Mouse (Mus musculus) kidney, postnatal 14 days (tissue): ENCODE measurements around the gene Abcb9.
"Not testable (repeated sequence)": the region's sequence is repeated elsewhere in the genome, so short reads cannot be mapped to it uniquely, and the experiment has no call there.

Experiments
- DNase-seq: peaks from one replicate; pipeline ENCODE4 v3.0.0; 2022; ENCODE audit warnings: mixed read lengths

The Abcb9 gene

GRCm38 (mm10) chr5:124056956-124057355, 38.6 kb downstream of the Abcb9 start:
- no peak for DNase-seq

GRCm38 (mm10) chr5:124056219-124056618, 39.4 kb downstream of the Abcb9 start:
- no peak for DNase-seq

- not testable (repeated sequence) for DNase-seq
These were observed 43.0 kb downstream of the Abcb9 start for GRCm38 (mm10) chr5:124052641-124053040.

GRCm38 (mm10) chr5:124051899-124052491, 43.6 kb downstream of the Abcb9 start:
- DNase-seq = no peak

GRCm38 (mm10) chr5:124050095-124051050, 45.2 kb downstream of the Abcb9 start:
- no peak for DNase-seq

- DNase-seq = no peak
These were observed 46.2 kb downstream of the Abcb9 start for GRCm38 (mm10) chr5:124049249-124050045.

- DNase-seq = no peak
These were observed 48.7 kb downstream of the Abcb9 start for GRCm38 (mm10) chr5:124046741-124047401.

GRCm38 (mm10) chr5:124045453-124046010, 50.1 kb downstream of the Abcb9 start:
- DNase-seq = no peak

- DNase-seq = no peak
These were observed 51.6 kb downstream of the Abcb9 start for GRCm38 (mm10) chr5:124043999-124044398.

GRCm38 (mm10) chr5:124043212-124043978, 52.2 kb downstream of the Abcb9 start:
- no peak for DNase-seq

- DNase-seq = no peak
These were observed 54.5 kb downstream of the Abcb9 start for GRCm38 (mm10) chr5:124041097-124041496.

GRCm38 (mm10) chr5:124039602-124040001, 56.0 kb downstream of the Abcb9 start:
- DNase-seq = no peak

- DNase-seq = no peak
These were observed 58.8 kb downstream of the Abcb9 start for GRCm38 (mm10) chr5:124036836-124037235.

GRCm38 (mm10) chr5:124036341-124036740, 59.3 kb downstream of the Abcb9 start:
- no peak for DNase-seq

GRCm38 (mm10) chr5:124035806-124036205, 59.8 kb downstream of the Abcb9 start:
- no peak for DNase-seq

GRCm38 (mm10) chr5:124035406-124035805, 60.2 kb downstream of the Abcb9 start:
- no peak for DNase-seq

- no peak for DNase-seq
These were observed 61.1 kb downstream of the Abcb9 start for GRCm38 (mm10) chr5:124034471-124034870.

- DNase-seq = peak; percentile 93
These were observed 63.5 kb downstream of the Abcb9 start, which contains the start of gene Vps37b for GRCm38 (mm10) chr5:124032001-124032508. Gene Vps37b (minus strand): TSS chr5:124032270.

GRCm38 (mm10) chr5:124031068-124031955, 64.3 kb downstream of the Abcb9 start:
- DNase-seq = no peak
